10 mouse cellular contexts compared by ENCODE assay signal in the genomic region with DNA sequence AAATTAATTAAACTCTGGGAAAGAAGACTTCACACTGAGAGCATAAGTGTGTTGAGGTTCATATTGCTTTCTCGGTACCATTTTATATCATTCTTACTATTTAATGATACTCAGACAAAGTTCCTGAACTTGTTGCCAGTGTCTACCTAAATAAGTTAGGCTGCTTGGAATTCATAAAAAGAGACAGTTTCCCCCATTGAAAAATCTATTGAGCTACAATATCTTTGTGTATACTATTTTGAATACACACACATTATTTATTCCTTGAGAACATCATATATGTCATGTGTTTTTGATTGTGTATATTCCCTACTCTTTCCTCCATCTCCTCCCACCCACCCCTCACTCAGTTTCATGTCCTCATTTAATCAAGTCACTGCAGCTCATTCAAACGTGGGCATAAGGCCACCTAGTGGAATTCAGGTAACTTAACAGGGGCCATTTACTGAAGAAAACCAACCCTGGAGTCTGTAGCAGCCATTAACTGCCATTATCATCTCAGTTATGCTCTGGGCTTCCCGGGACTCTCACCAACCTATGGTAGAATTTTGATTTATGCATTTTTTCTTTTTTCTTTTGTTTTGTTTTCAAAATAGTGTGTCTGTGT. TPM values are rescaled to one million over a fixed set of nuclear protein-coding genes. Genes with fewer than 3 reads are reported as not detected.
DNase-seq lines count a peak whose midpoint lies in the region; ATAC-seq lines count a peak whose summit lies in the region.
"Had no signal": no experiment of that assay in that cellular context is flagged by ENCODE, and none has a peak within 500 bp of the region (broad histone marks: within the 10 kb centered on the region; RNA-seq: fewer than 3 reads in every experiment).

No protein-coding gene starts in this region.

- no peak overlapping the region for H3K27ac ChIP-seq in kidney, embryonic 16.5 days (ENCODE audit: low read length)
- H3K27ac ChIP-seq in kidney, embryonic 14.5 days (ENCODE audit: low read depth, low read length) = no peak overlapping the region
- H3K27ac ChIP-seq in intestine, embryonic 15.5 days = no peak overlapping the region
- H3K27ac ChIP-seq in forebrain, embryonic 10.5 days = no peak overlapping the region
- H3K27ac ChIP-seq in hindbrain, embryonic 14.5 days = no peak overlapping the region

- H3K4me3 ChIP-seq in kidney, embryonic 16.5 days (ENCODE audit: low read length) = no peak overlapping the region
- no peak overlapping the region for H3K4me3 ChIP-seq in kidney, embryonic 14.5 days (ENCODE audit: low read length)
- H3K4me3 ChIP-seq in intestine, embryonic 15.5 days (replicated peaks) = peak overlapping the region; percentile 20
- no peak overlapping the region for H3K4me3 ChIP-seq in forebrain, embryonic 10.5 days
- no peak overlapping the region for H3K4me3 ChIP-seq in hindbrain, embryonic 14.5 days (replicated peaks; ENCODE audit: low read length)

- no peaks in the 10 kb centered on the region for H3K9me3 ChIP-seq in kidney, embryonic 16.5 days (ENCODE audit: low read length)
- H3K9me3 ChIP-seq in kidney, embryonic 14.5 days (ENCODE audit: control insufficient read depth, low read length) = no peaks in the 10 kb centered on the region
- H3K9me3 ChIP-seq in intestine, embryonic 15.5 days = no peaks in the 10 kb centered on the region
- H3K9me3 ChIP-seq in forebrain, embryonic 10.5 days = no peaks in the 10 kb centered on the region
- no peaks in the 10 kb centered on the region for H3K9me3 ChIP-seq in hindbrain, embryonic 14.5 days (ENCODE audit: control insufficient read depth, low read length)

- H3K36me3 ChIP-seq in kidney, embryonic 16.5 days (ENCODE audit: insufficient read depth, low read length) = no peaks in the 10 kb centered on the region
- H3K36me3 ChIP-seq in kidney, embryonic 14.5 days (ENCODE audit: control insufficient read depth, insufficient read depth, low read length) = no peaks in the 10 kb centered on the region
- no peaks in the 10 kb centered on the region for H3K36me3 ChIP-seq in intestine, embryonic 15.5 days
- no peaks in the 10 kb centered on the region for H3K36me3 ChIP-seq in forebrain, embryonic 10.5 days (replicated peaks)
- no peaks in the 10 kb centered on the region for H3K36me3 ChIP-seq in hindbrain, embryonic 14.5 days (replicated peaks; ENCODE audit: control insufficient read depth, insufficient read depth)

- H3K4me2 ChIP-seq in kidney, embryonic 16.5 days (replicated peaks; ENCODE audit: low read depth, low read length) = peak overlapping the region; percentile 50
- no peak overlapping the region; the same call in 1 of the 2 replicates for H3K4me2 ChIP-seq in kidney, embryonic 14.5 days (replicated peaks; ENCODE audit: low read depth, low read length)
- peak overlapping the region; percentile 53 for H3K4me2 ChIP-seq in intestine, embryonic 15.5 days (replicated peaks)
- H3K4me2 ChIP-seq in hindbrain, embryonic 14.5 days (replicated peaks) = no peak overlapping the region

- H3K27me3 ChIP-seq in kidney, embryonic 16.5 days (ENCODE audit: insufficient read depth, low read length) = no peaks in the 10 kb centered on the region
- no peaks in the 10 kb centered on the region for H3K27me3 ChIP-seq in kidney, embryonic 14.5 days (ENCODE audit: control insufficient read depth, insufficient read depth, low read length)
- H3K27me3 ChIP-seq in intestine, embryonic 15.5 days (replicated peaks) = no peaks in the 10 kb centered on the region
- H3K27me3 ChIP-seq in forebrain, embryonic 10.5 days (ENCODE audit: poor library complexity, severe bottlenecking) = no peaks in the 10 kb centered on the region
- no peaks in the 10 kb centered on the region for H3K27me3 ChIP-seq in hindbrain, embryonic 14.5 days (ENCODE audit: control insufficient read depth, insufficient read depth, low read length)

- no peak overlapping the region for H3K9ac ChIP-seq in kidney, embryonic 16.5 days (replicated peaks; ENCODE audit: low read length)
- H3K9ac ChIP-seq in kidney, embryonic 14.5 days (ENCODE audit: low read depth, low read length) = no peak overlapping the region
- no peak overlapping the region for H3K9ac ChIP-seq in intestine, embryonic 15.5 days
- H3K9ac ChIP-seq in hindbrain, embryonic 14.5 days = no peak overlapping the region

- no peak for ATAC-seq in kidney, embryonic 16.5 days (ENCODE audit: low FRiP score, low TSS enrichment)
- ATAC-seq in kidney, embryonic 14.5 days (ENCODE audit: low FRiP score, low TSS enrichment) = no peak
- no peak for ATAC-seq in intestine, embryonic 15.5 days
- no peak for ATAC-seq in hindbrain, embryonic 14.5 days (ENCODE audit: low FRiP score)

- no peaks in the 10 kb centered on the region for H3K4me1 ChIP-seq in kidney, embryonic 16.5 days (ENCODE audit: insufficient read depth, low read length)
- H3K4me1 ChIP-seq in kidney, embryonic 14.5 days (ENCODE audit: control insufficient read depth, insufficient read depth, low read length) = no peaks in the 10 kb centered on the region
- 0 out of 2 replicates have a peak, but pooled peaks cover 6% of the 10 kb centered on the region for H3K4me1 ChIP-seq in intestine, embryonic 15.5 days (replicated peaks)
- peaks cover 4% of the 10 kb centered on the region; the same call in 1 of the 2 replicates for H3K4me1 ChIP-seq in forebrain, embryonic 10.5 days
- no peaks in the 10 kb centered on the region for H3K4me1 ChIP-seq in hindbrain, embryonic 14.5 days (replicated peaks; ENCODE audit: control insufficient read depth, insufficient read depth, low read length)

- WGBS in kidney, embryonic 16.5 days = 54% methylated on average over 3 of the region's 3 CpGs
- WGBS in kidney, embryonic 14.5 days = 54% methylated on average over 3 of the region's 3 CpGs
- whole genome bisulfite sequencing in intestine, embryonic 15.5 days = 48% methylated on average over 3 of the region's 3 CpGs
- 57% methylated on average over 3 of the region's 3 CpGs for WGBS in forebrain, embryonic 10.5 days
- WGBS in hindbrain, embryonic 14.5 days = 57% methylated on average over 3 of the region's 3 CpGs

- peak; percentile 49 for DNase-seq in T-cell, adult 2 months (ENCODE audit: low spot score)
- DNase-seq in retina, embryonic 14.5 days (ENCODE audit: low spot score) = peak; percentile 12
- DNase-seq in right cerebral cortex, adult 2 months (ENCODE audit: low spot score in 2 of 2) = no peak
- no peak for DNase-seq in forebrain, embryonic 10.5 days (ENCODE audit: extremely low spot score, low spot score)
- DNase-seq in hindbrain, embryonic 14.5 days (ENCODE audit: low spot score) = no peak
- DNase-seq: cerebellum, adult 11 months had no signal

RNA-seq across cellular contexts. Expression of a gene that starts 0.7 kb away (rescaled TPM):
- polyA plus RNA-seq in kidney, embryonic 16.5 days (2015; fragmentation: Nextera tagmentation; extraction: Ambion mirVana) = 1.1 and 1.6 TPM in 2 replicates
- polyA plus RNA-seq in kidney, embryonic 14.5 days (2014; fragmentation: Nextera tagmentation; extraction: Ambion mirVana) = 0.99 and 1.2 TPM in 2 replicates
- 3.9 and 4.1 TPM in 2 replicates for polyA plus RNA-seq in intestine, embryonic 15.5 days (2015; fragmentation: Nextera tagmentation; extraction: Ambion mirVana)
- 0.11 TPM in 1 of 2 replicates, not detected in the other for polyA plus RNA-seq in forebrain, embryonic 10.5 days (2016; fragmentation: Nextera tagmentation; extraction: Ambion mirVana)
- polyA plus RNA-seq in hindbrain, embryonic 14.5 days (2014; fragmentation: Nextera tagmentation; extraction: Ambion mirVana) = 0.32 and 0.89 TPM in 2 replicates

RNA-seq across cellular contexts. Expression of a gene that starts 26.4 kb away (rescaled TPM):
- polyA plus RNA-seq in kidney, embryonic 16.5 days (2015; fragmentation: Nextera tagmentation; extraction: Ambion mirVana) = not detected in 2 replicates
- polyA plus RNA-seq in kidney, embryonic 14.5 days (2014; fragmentation: Nextera tagmentation; extraction: Ambion mirVana) = not detected in 2 replicates
- 0.33 and 0.35 TPM in 2 replicates for polyA plus RNA-seq in intestine, embryonic 15.5 days (2015; fragmentation: Nextera tagmentation; extraction: Ambion mirVana)
- not detected in 2 replicates for polyA plus RNA-seq in forebrain, embryonic 10.5 days (2016; fragmentation: Nextera tagmentation; extraction: Ambion mirVana)
- not detected in 2 replicates for polyA plus RNA-seq in hindbrain, embryonic 14.5 days (2014; fragmentation: Nextera tagmentation; extraction: Ambion mirVana)
- polyA plus RNA-seq: neural tube, embryonic 11.5 days had no signal

Comparison
In these comparisons a context has a peak if more than half of its experiments do, and no peak if none do; other contexts are left out.
1. H3K4me2 ChIP-seq: peak in kidney, embryonic 16.5 days (single experiment) and intestine, embryonic 15.5 days (single experiment); none in kidney, embryonic 14.5 days (single experiment) and hindbrain, embryonic 14.5 days (single experiment).
2. DNase-seq: peak in T-cell, adult 2 months (single experiment) and retina, embryonic 14.5 days (single experiment); none in right cerebral cortex, adult 2 months (0 of 2), forebrain, embryonic 10.5 days (single experiment) and hindbrain, embryonic 14.5 days (single experiment).